Mouse (Mus musculus) thymus, adult 2 months (tissue): ENCODE data around the gene Awat2.

ENCODE experiments used
- CTCF ChIP-seq: fragments of 200-500 bp; IDR thresholded peaks from 2 replicates; pipeline ENCODE4 v1.5.1; 2012; ENCODE audit warnings: mild to moderate bottlenecking, control low read depth, low read length, moderate library complexity, borderline replicate concordance; ENCODE audit not compliant: control insufficient read depth, poor library complexity, insufficient read depth; ENCODE audit errors: extremely low read depth
- POLR2A ChIP-seq: fragments of 200-500 bp; IDR thresholded peaks from 2 replicates; pipeline ENCODE4 v1.6.1; 2012; ENCODE audit warnings: mild to moderate bottlenecking, low read length, control low read depth, moderate library complexity; ENCODE audit not compliant: control insufficient read depth, poor library complexity, insufficient read depth; ENCODE audit errors: extremely low read depth

GRCm38 (mm10) chrX:100480317-100480716, 37.8 kb upstream of the Awat2 start:
- TF ChIP-seq CTCF (no peak), POLR2A (no peak)
